Mouse (Mus musculus) E14TG2a.4 (cell line): ENCODE results near the gene Jun.

Experiments used
- CTCF ChIP-seq: conservative IDR thresholded peaks from 2 replicates; pipeline ENCODE4 v1.5.1; 2014; ENCODE audit warnings: low read length
- NANOG ChIP-seq: IDR thresholded peaks from 2 replicates; pipeline ENCODE4 v1.6.1; 2014; ENCODE audit warnings: borderline replicate concordance, low read length, mixed read lengths
- POU5F1 ChIP-seq: IDR thresholded peaks from 2 replicates; pipeline ENCODE4 v1.6.1; 2014; ENCODE audit warnings: low read length, borderline replicate concordance

DNA sequence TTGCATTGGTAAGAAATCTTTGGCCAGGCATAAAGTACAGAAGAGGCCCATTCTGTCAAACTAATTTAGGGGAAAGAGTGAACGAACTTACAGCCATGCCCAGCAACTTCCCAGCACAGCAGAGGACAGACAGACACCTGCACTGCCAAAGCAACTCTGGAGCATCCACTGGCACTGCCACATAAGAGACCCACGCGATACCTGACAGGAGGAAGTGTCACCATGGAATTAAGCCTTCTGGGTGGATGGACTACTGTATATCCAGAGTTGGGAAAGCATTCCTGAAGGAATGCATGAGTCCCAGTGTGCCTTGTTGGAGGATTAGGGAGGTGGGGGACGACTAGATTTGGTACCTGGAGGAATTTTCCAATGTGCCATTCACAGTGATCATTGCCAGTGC is 39.5 kb upstream of the Jun start:
- TF ChIP-seq CTCF (no peak), NANOG (no peak), POU5F1 (no peak)
